Mouse (Mus musculus): ENCODE measurements around the gene Pot1b.

GRCm38 (mm10) chr17:55711984-55712811 is at the start of gene Pot1b:
- TF ChIP-seq CTCF (IDR thresholded peaks at IDR 0.05; ENCODE audit: low read depth) (0 out of 2 replicates have a peak, but pooled peaks have one; percentile 8), EP300 (IDR thresholded peaks at IDR 0.05; ENCODE audit: low read depth) (no peak)

Data from heart, postnatal 0 days (tissue).